Mouse (Mus musculus) lung, adult 2 months (tissue): ENCODE measurements around the gene Atp1b3. TPM values are rescaled to one million over a fixed set of nuclear protein-coding genes. Genes with fewer than 3 reads are reported as not detected.

Source experiments
- DNase-seq: peaks from one replicate; pipeline ENCODE4 v3.0.0; 2022
- H3K4me1 ChIP-seq: fragments of 200-500 bp; 2 replicates; pipeline ENCODE4 v1.6.1; 2011; ENCODE audit warnings: low read length; ENCODE audit not compliant: control insufficient read depth, insufficient read depth
- H3K4me3 ChIP-seq: fragments of 200-500 bp; replicated peaks from 2 replicates; pipeline ENCODE3; 2011; ENCODE audit warnings: low read depth, mild to moderate bottlenecking, control low read depth, low read length; ENCODE audit errors: extremely low read depth
- CTCF ChIP-seq: fragments of 200-500 bp; IDR thresholded peaks from 2 replicates; pipeline ENCODE4 v1.5.1; 2011; ENCODE audit warnings: mild to moderate bottlenecking, low read length, control low read depth; ENCODE audit not compliant: insufficient read depth
- POLR2A ChIP-seq: fragments of 200-500 bp; IDR thresholded peaks from 2 replicates; pipeline ENCODE4 v1.6.1; 2011; ENCODE audit warnings: low read depth, mild to moderate bottlenecking, control low read depth, low read length, borderline replicate concordance; ENCODE audit errors: extremely low read depth
- WGBS: fragments of 180-500 bp; shearing (Covaris S2); methylation state at CpG from one replicate; pipeline ENCODE4 v1.1.7; 2018; 5-methylcytosine and 5-hydroxymethylcytosine counted together
- polyA plus RNA-seq: library from polyadenylated mRNA; depleted of rRNA; stranded (reverse); fragments of >200 nt; gene quantifications from 2 replicates; pipeline ENCODE4 v1.2.3, GENCODE M21; 2012

Atp1b3 gene
- polyA plus RNA-seq, 1 experiment, result 101 TPM

- 69% methylated on average over 5 of the region's 5 CpGs for WGBS
- TF ChIP-seq CTCF, result no peak
- TF ChIP-seq POLR2A, result no peak
- no peak for DNase-seq
- H3K4me1 ChIP-seq, result 0 out of 2 replicates have a peak, but pooled peaks cover 3% of the 10 kb centered on the region
- no peak overlapping the region for H3K4me3 ChIP-seq
Observed at GRCm38 (mm10) chr9:96393112-96393511, 28.9 kb upstream of the Atp1b3 start.

GRCm38 (mm10) chr9:96391921-96392320 is 27.7 kb upstream of the Atp1b3 start:
- DNase-seq, result no peak
- 84% methylated on average over 1 of the region's 1 CpGs for WGBS
- TF ChIP-seq POLR2A, result no peak
- TF ChIP-seq CTCF, result no peak

GRCm38 (mm10) chr9:96383714-96384487 is 19.7 kb upstream of the Atp1b3 start:
- WGBS, result 49% methylated on average over 18 of the region's 18 CpGs
- DNase-seq, result no peak
- TF ChIP-seq POLR2A, result no peak
- no peak for TF ChIP-seq CTCF

More at GRCm38 (mm10) chr9:96391921-96392320, 27.7 kb upstream of the Atp1b3 start:
- H3K4me3 ChIP-seq, result no peak overlapping the region
- 0 out of 2 replicates have a peak, but pooled peaks cover 3% of the 10 kb centered on the region for H3K4me1 ChIP-seq

GRCm38 (mm10) chr9:96382756-96383155 is 18.5 kb upstream of the Atp1b3 start:
- 32% methylated on average over 4 of the region's 4 CpGs for WGBS
- no peak overlapping the region for H3K4me3 ChIP-seq
- TF ChIP-seq POLR2A, result no peak
- no peak for TF ChIP-seq CTCF
- H3K4me1 ChIP-seq, result peaks cover 10% of the 10 kb centered on the region
- DNase-seq, result no peak

More at GRCm38 (mm10) chr9:96383714-96384487, 19.7 kb upstream of the Atp1b3 start:
- Histone ChIP-seq H3K4me1 (peaks cover 10% of the 10 kb centered on the region), H3K4me3 (no peak overlapping the region)

DNA sequence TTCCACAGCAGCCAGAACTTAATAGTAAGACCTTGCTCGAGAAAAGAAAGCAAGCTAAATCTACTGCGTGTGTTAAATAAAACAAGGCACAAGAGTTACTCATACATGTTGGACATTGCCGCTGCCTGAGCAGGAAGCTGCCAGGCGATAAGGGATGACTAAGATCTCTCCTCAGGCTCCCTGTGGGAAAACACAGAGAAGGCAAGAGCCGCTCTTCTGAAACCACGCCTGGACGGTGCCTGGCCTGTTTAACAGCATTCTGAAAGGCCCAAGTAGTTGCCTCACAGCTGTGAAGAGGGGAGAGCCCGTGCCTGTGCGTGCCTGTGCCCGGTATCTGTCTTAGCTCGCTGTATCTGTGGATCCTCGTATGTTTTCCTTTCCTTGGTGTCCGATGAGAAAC is 17.2 kb upstream of the Atp1b3 start:
- no peak overlapping the region for H3K4me3 ChIP-seq
- WGBS, result 36% methylated on average over 13 of the region's 13 CpGs
- DNase-seq, result peak; percentile 67
- TF ChIP-seq POLR2A (no peak), CTCF (no peak)
- H3K4me1 ChIP-seq, result peaks cover 10% of the 10 kb centered on the region

GRCm38 (mm10) chr9:96379551-96379950 is 15.3 kb upstream of the Atp1b3 start:
- DNase-seq, result no peak
- TF ChIP-seq POLR2A, result no peak
- TF ChIP-seq CTCF, result no peak
- no peak overlapping the region for H3K4me3 ChIP-seq
- 63% methylated on average over 7 of the region's 7 CpGs for WGBS
- H3K4me1 ChIP-seq, result peaks cover 10% of the 10 kb centered on the region

GRCm38 (mm10) chr9:96378747-96379146 is 14.5 kb upstream of the Atp1b3 start:
- DNase-seq, result no peak
- WGBS, result 55% methylated on average over 5 of the region's 5 CpGs
- TF ChIP-seq CTCF (no peak), POLR2A (no peak)
- Histone ChIP-seq H3K4me1 (peaks cover 10% of the 10 kb centered on the region), H3K4me3 (no peak overlapping the region)

- no peak for TF ChIP-seq CTCF
- TF ChIP-seq POLR2A, result no peak
- DNase-seq, result no peak
- H3K4me1 ChIP-seq, result peaks cover 7% of the 10 kb centered on the region
- no peak overlapping the region for H3K4me3 ChIP-seq
- WGBS, result 97% methylated on average over 1 of the region's 1 CpGs
Observed at GRCm38 (mm10) chr9:96377096-96377495, 12.9 kb upstream of the Atp1b3 start.

- WGBS, result 38% methylated on average over 3 of the region's 3 CpGs
- no peak for DNase-seq
- no peak overlapping the region for H3K4me3 ChIP-seq
- no peaks in the 10 kb centered on the region for H3K4me1 ChIP-seq
- TF ChIP-seq CTCF (no peak), POLR2A (no peak)
Observed at GRCm38 (mm10) chr9:96375819-96376218, 11.6 kb upstream of the Atp1b3 start.

GRCm38 (mm10) chr9:96371075-96371474 is 6.8 kb upstream of the Atp1b3 start:
- Histone ChIP-seq H3K4me1 (no peaks in the 10 kb centered on the region; the same call in 1 of the 2 replicates), H3K4me3 (no peak overlapping the region)
- WGBS, result 75% methylated on average over 5 of the region's 5 CpGs
- no peak for DNase-seq
- no peak for TF ChIP-seq POLR2A
- no peak for TF ChIP-seq CTCF
